Mouse (Mus musculus) liver, embryonic 14.5 days (tissue): ENCODE measurements around the gene Slc9a2. TPM values are rescaled to one million over a fixed set of nuclear protein-coding genes. Genes with fewer than 3 reads are reported as not detected.
A peak's percentile ranks its signal among the peaks of the same experiment; 100 is the strongest.

Source experiments
- ATAC-seq: fragments of 200-750 bp; cut with Nextera tagmentation; 2 replicates; pipeline ENCODE4 v1.8.0; 2017; ENCODE audit warnings: moderate number of reproducible peaks, mild to moderate bottlenecking, moderate library complexity; ENCODE audit not compliant: insufficient read depth
- DNase-seq, 3 experiments: peaks; one replicate each; pipeline ENCODE4 v3.0.0-alpha.2; 2012 to 2013; ENCODE audit warnings: low read depth in 3 of 3, low spot score in 3 of 3
- H3K27ac ChIP-seq: fragments of 300-500 bp; sonication (generic); 2 replicates; pipeline ENCODE4 v1.5.1; 2014; ENCODE audit warnings: moderate library complexity, mild to moderate bottlenecking, control low read depth, inconsistent platforms
- H3K27me3 ChIP-seq: fragments of 300-500 bp; sonication (generic); 2 replicates; pipeline ENCODE4 v1.6.1; 2014; ENCODE audit warnings: mild to moderate bottlenecking, low read length, moderate library complexity; ENCODE audit not compliant: control insufficient read depth, insufficient read depth
- H3K36me3 ChIP-seq: fragments of 300-500 bp; sonication (generic); replicated peaks from 2 replicates; pipeline ENCODE4 v1.6.1; 2014; ENCODE audit warnings: low read depth; ENCODE audit not compliant: control insufficient read depth, insufficient read depth
- H3K4me1 ChIP-seq, 2 experiments: fragments of 200-500 bp in 1 of 2; fragments of 300-500 bp in 1 of 2; sonication (generic) in 1 of 2; replicated peaks; 2 replicates each; pipeline ENCODE4 v1.6.1; 2012 to 2014; ENCODE audit warnings: antibody characterized with exemption in 1 of 2, inconsistent platforms in 1 of 2, low read length in 1 of 2; ENCODE audit not compliant: control insufficient read depth in 2 of 2, insufficient read depth in 2 of 2
- H3K4me2 ChIP-seq: fragments of 300-500 bp; sonication (generic); 2 replicates; pipeline ENCODE4 v1.6.1; 2014; ENCODE audit warnings: low read depth, mild to moderate bottlenecking, control low read depth, moderate library complexity
- H3K4me3 ChIP-seq, 2 experiments: fragments of 200-500 bp in 1 of 2; fragments of 300-500 bp in 1 of 2; sonication (generic) in 1 of 2; 2 replicates each; pipeline ENCODE4 v1.5.1; 2012 to 2014; ENCODE audit warnings: low read depth in 2 of 2, low read length in 2 of 2, mild to moderate bottlenecking in 2 of 2, control low read depth in 1 of 2, inconsistent platforms in 1 of 2, moderate library complexity in 1 of 2; ENCODE audit not compliant: insufficient read depth in 1 of 2
- H3K9ac ChIP-seq: fragments of 300-500 bp; sonication (generic); replicated peaks from 2 replicates; pipeline ENCODE4 v1.6.1; 2014; ENCODE audit warnings: mild to moderate bottlenecking, control low read depth, moderate library complexity
- H3K9me3 ChIP-seq: fragments of 300-500 bp; sonication (generic); 2 replicates; pipeline ENCODE4 v1.6.1; 2016; ENCODE audit warnings: low read length, mixed read lengths; ENCODE audit not compliant: control insufficient read depth
- CTCF ChIP-seq: IDR thresholded peaks from 2 replicates; pipeline ENCODE4 v1.5.1; 2016; ENCODE audit warnings: antibody characterized with exemption, low read depth, control low read depth
- EP300 ChIP-seq: IDR thresholded peaks from 2 replicates; pipeline ENCODE4 v1.6.1; 2016; ENCODE audit warnings: antibody characterized with exemption, low read depth
- WGBS: fragments of 180-500 bp; shearing (Covaris S2); extraction: QIAGEN DNeasy Blood & Tissue Kit; methylation state at CpG from one replicate; pipeline ENCODE4 v1.1.7; 2014; ENCODE audit not compliant: insufficient replicate concordance; 5-methylcytosine and 5-hydroxymethylcytosine counted together
- polyA plus RNA-seq, 2 experiments: library from polyadenylated mRNA; depleted of rRNA in 1 of 2; stranded (reverse) in 1 of 2; unstranded in 1 of 2; fragments of >200 nt; fragmentation: Nextera tagmentation in 1 of 2; extraction: Ambion mirVana in 1 of 2; gene quantifications; 2 replicates each; pipeline versions ENCODE4 v1.2.1 to v1.2.3; 2012 to 2014

Slc9a2 gene
- polyA plus RNA-seq, 2 experiments: 0.01 TPM; not detected in 1

DNA sequence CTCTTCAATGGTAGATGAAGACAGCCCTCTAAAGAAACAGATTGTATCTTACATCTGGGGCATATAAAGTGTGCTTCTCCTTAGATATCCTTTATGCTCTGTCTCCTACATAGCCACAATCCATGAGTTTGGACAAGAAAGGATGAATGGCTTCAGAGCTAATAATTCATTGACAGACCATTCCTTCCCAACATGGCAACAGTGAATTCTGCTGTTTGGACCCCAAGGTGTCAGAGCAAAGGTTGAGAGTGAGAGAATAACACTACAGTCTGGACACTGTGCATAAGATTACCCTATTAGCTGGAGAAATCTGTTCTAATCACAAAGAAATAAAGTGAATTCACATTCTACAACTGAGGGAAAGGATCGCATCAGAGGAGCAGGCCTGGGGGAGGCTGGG lies 115.1 kb downstream of the Slc9a2 start:
- no peak for ATAC-seq
- no peak overlapping the region for H3K9ac ChIP-seq
- H3K27ac ChIP-seq: no peak overlapping the region
- no peak for TF ChIP-seq CTCF
- no peak for TF ChIP-seq EP300
- H3K4me2 ChIP-seq: no peak overlapping the region
- no peak overlapping the region for H3K4me3 ChIP-seq
- H3K36me3 ChIP-seq: no peaks in the 10 kb centered on the region
- 85% methylated on average over 1 of the region's 1 CpGs for WGBS
- no peaks in the 10 kb centered on the region for H3K9me3 ChIP-seq
- H3K27me3 ChIP-seq: no peaks in the 10 kb centered on the region
- no peak for DNase-seq
- peaks cover 0 to 5% of the 10 kb centered on the region in 2 experiments; a peak in 2 of 4 replicates for H3K4me1 ChIP-seq

DNA sequence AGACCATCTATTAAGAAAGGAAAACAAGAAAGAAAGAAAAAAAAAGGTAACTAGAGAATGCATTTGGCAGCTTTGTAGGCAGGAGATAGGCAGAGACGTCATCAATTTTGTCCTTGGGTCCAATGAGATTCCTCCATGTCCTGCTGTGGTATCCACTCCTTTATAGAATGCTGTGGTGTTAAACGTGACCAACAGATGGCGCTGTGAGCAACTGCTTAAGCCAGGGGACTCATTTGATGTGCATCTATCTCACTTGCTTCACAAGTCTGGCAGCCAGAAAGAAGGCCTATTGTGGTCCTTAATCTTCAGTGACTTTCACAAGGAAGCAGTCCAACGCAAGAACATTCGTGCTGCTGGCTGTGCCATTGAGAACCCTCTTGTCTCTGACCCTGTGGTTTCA lies 117.0 kb downstream of the Slc9a2 start:
- H3K4me2 ChIP-seq: no peak overlapping the region
- DNase-seq (peak; percentile 50 to 51 (median 50)), ATAC-seq (no peak)
- no peak overlapping the region for H3K4me3 ChIP-seq
- H3K27ac ChIP-seq: no peak overlapping the region
- no peaks in the 10 kb centered on the region for H3K9me3 ChIP-seq
- H3K27me3 ChIP-seq: no peaks in the 10 kb centered on the region
- TF ChIP-seq EP300: no peak
- TF ChIP-seq CTCF: peak; percentile 84
- WGBS: 17% methylated on average over 5 of the region's 5 CpGs
- H3K36me3 ChIP-seq: no peaks in the 10 kb centered on the region
- no peaks in the 10 kb centered on the region for H3K4me1 ChIP-seq
- no peak overlapping the region for H3K9ac ChIP-seq

DNA sequence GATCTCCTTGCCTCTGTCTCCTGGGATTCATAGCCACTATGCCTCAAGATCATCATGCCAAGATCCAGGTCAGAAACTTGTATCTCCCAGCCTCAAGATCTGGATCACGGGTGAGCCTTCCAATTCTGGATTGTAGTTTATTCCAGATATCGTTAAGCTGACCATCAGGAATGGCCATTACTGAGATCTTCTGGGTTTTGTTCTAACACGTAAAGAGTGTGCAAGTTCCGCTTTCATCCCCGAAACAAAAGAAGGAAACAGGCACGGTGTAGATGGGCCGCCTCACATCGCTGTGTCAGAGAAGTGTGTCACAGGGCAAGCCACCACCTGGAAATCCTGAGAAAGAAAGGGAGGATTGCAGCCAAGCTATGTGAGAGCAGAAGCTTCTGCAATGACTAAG lies 118.7 kb downstream of the Slc9a2 start:
- TF ChIP-seq CTCF (no peak), EP300 (no peak)
- Histone ChIP-seq H3K36me3 (no peaks in the 10 kb centered on the region), H3K4me1 (no peaks in the 10 kb centered on the region), H3K4me2 (no peak overlapping the region), H3K9me3 (no peaks in the 10 kb centered on the region), H3K27me3 (no peaks in the 10 kb centered on the region), H3K27ac (no peak overlapping the region), H3K9ac (no peak overlapping the region), H3K4me3 (no peak overlapping the region)
- DNase-seq (no peak), ATAC-seq (no peak)
- WGBS: 75% methylated on average over 8 of the region's 8 CpGs

DNA sequence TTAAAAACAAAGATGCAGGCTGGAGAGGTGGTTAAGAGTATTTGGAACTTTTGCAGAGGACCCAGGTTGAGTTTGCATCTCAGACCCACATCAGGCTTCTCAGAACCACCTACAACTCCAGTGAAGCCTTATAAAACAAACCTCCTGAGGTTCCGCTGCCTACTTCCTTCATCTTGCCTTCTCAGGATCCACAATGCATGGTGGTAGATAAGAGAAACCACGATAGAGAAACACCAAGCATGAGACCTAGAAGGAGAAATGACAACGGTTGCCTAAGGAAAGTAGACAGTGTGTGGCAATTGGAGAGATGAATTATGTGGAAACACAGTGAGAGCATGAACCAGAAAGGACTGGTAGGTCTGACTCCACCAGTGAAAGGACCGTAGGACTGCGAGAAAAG lies 120.5 kb downstream of the Slc9a2 start:
- Histone ChIP-seq H3K9ac (no peak overlapping the region), H3K36me3 (no peaks in the 10 kb centered on the region), H3K9me3 (no peaks in the 10 kb centered on the region), H3K4me2 (no peak overlapping the region), H3K4me3 (no peak overlapping the region), H3K27ac (no peak overlapping the region), H3K4me1 (no peaks in the 10 kb centered on the region), H3K27me3 (no peaks in the 10 kb centered on the region)
- ATAC-seq (no peak), DNase-seq (no peak)
- 23% methylated on average over 5 of the region's 5 CpGs for WGBS
- TF ChIP-seq EP300 (no peak), CTCF (no peak)

DNA sequence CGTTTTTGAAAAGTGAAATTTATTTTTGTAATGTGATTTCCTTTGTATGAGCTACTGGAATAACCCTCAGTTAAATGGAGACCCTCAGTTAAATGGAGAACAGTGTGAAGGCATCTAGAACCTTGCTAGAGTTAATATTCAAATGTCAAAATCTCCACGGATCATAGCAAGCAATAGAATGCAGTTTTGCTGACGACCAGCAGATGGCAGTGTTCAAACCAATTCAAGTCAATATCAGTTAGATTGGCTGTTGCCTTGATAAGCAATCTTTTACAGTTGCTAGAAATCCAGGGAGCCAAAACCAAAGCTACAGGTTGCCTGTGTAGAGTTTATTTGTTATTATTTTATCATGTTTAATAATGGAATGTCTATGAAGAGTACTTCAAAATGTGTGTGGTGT lies 122.4 kb downstream of the Slc9a2 start:
- 12% methylated on average over 3 of the region's 3 CpGs for WGBS
- TF ChIP-seq EP300: no peak
- TF ChIP-seq CTCF: peak; percentile 77

DNA sequence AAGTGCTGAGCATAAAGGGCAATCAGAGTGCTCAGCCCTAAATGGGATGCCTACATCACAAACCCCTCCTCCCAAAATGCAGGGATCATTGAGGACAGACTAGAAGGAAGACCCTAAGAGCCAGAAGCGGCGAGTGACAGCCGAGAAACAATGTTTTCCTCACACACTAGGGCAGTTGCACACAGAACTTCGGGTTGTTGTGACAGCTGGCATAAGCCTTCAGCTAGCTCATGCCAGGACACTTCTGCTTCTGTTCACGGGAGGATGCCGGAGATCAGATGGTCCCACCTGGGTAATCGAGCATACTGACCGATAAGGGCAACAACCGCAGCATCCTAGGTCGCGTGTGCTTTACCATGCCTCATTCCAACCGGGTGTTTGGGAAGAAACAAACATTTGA lies 123.7 kb downstream of the Slc9a2 start:
- WGBS: 79% methylated on average over 12 of the region's 12 CpGs
- no peak for DNase-seq
- no peaks in the 10 kb centered on the region for H3K27me3 ChIP-seq
- H3K27ac ChIP-seq: no peak overlapping the region
- H3K9me3 ChIP-seq: no peaks in the 10 kb centered on the region
- no peak overlapping the region for H3K9ac ChIP-seq
- H3K36me3 ChIP-seq: no peaks in the 10 kb centered on the region
- no peak overlapping the region for H3K4me3 ChIP-seq
- no peaks in the 10 kb centered on the region for H3K4me1 ChIP-seq
- ATAC-seq: no peak
- H3K4me2 ChIP-seq: no peak overlapping the region
- TF ChIP-seq EP300 (no peak), CTCF (no peak)

More for the DNA sequence above, 122.4 kb downstream of the Slc9a2 start:
- DNase-seq (peak; percentile 2 to 29 (median 7)), ATAC-seq (no peak)
- Histone ChIP-seq H3K9me3 (no peaks in the 10 kb centered on the region), H3K9ac (no peak overlapping the region), H3K36me3 (no peaks in the 10 kb centered on the region), H3K4me2 (no peak overlapping the region), H3K4me1 (no peaks in the 10 kb centered on the region), H3K27ac (no peak overlapping the region), H3K27me3 (no peaks in the 10 kb centered on the region), H3K4me3 (no peak overlapping the region)
